Mouse (Mus musculus) CH12.LX (cell line): ENCODE data around the gene Zfp575. TPM values are rescaled to one million over a fixed set of nuclear protein-coding genes. Genes with fewer than 3 reads are reported as not detected.

Experiments used
- DNase-seq: peaks from one replicate; pipeline ENCODE4 v3.0.0-alpha.2; 2013; ENCODE audit errors: extremely low read depth
- H3K27ac ChIP-seq: 2 replicates; pipeline ENCODE4 v1.5.1; 2012; ENCODE audit warnings: low read depth, mild to moderate bottlenecking, control low read depth, moderate library complexity; ENCODE audit not compliant: insufficient read depth
- H3K27me3 ChIP-seq: replicated peaks from 2 replicates; pipeline ENCODE3; 2012; ENCODE audit warnings: inconsistent platforms
- H3K36me3 ChIP-seq, 2 experiments: replicated peaks in 1 of 2; 2 replicates each; pipeline versions ENCODE3 to v1.6.1; 2012; ENCODE audit warnings: inconsistent platforms in 1 of 2, low read length in 1 of 2, mild to moderate bottlenecking in 1 of 2, mixed read lengths in 1 of 2, moderate library complexity in 1 of 2; ENCODE audit not compliant: control insufficient read depth in 1 of 2, insufficient read depth in 1 of 2
- H3K4me1 ChIP-seq, 2 experiments: 2 replicates each; pipeline ENCODE4 v1.6.1; 2012; ENCODE audit warnings: inconsistent platforms in 1 of 2, moderate library complexity in 1 of 2; ENCODE audit not compliant: insufficient read depth in 2 of 2, control insufficient read depth in 1 of 2
- H3K4me2 ChIP-seq: 2 replicates; pipeline ENCODE4 v1.6.1; 2012; ENCODE audit warnings: low read depth, mild to moderate bottlenecking, control low read depth; ENCODE audit not compliant: poor library complexity, insufficient read depth, severe bottlenecking
- H3K4me3 ChIP-seq, 3 experiments: fragments of 150-350 bp in 1 of 3; sonication (generic) in 1 of 3; replicated peaks in 1 of 3; 2 replicates each; pipeline versions ENCODE3 to v1.5.1; 2011 to 2012; ENCODE audit warnings: low read depth in 2 of 3, low read length in 2 of 3, mild to moderate bottlenecking in 2 of 3, moderate library complexity in 2 of 3, control low read depth in 1 of 3, improper control_type of control experiment in 1 of 3, inconsistent platforms in 1 of 3, mixed read lengths in 1 of 3; ENCODE audit not compliant: poor library complexity in 1 of 3
- H3K79me2 ChIP-seq: replicated peaks from 2 replicates; pipeline ENCODE4 v1.6.1; 2012; ENCODE audit warnings: mild to moderate bottlenecking, moderate library complexity; ENCODE audit not compliant: control insufficient read depth, poor library complexity, insufficient read depth, severe bottlenecking; ENCODE audit errors: extremely low read depth
- H3K9ac ChIP-seq: 2 replicates; pipeline ENCODE4 v1.6.1; 2012; ENCODE audit warnings: low read depth, mild to moderate bottlenecking, control low read depth, moderate library complexity; ENCODE audit not compliant: insufficient read depth
- H3K9me3 ChIP-seq: replicated peaks from 2 replicates; pipeline ENCODE3; 2012; ENCODE audit warnings: low read length, inconsistent platforms, mixed read lengths
- BHLHE40 ChIP-seq: IDR thresholded peaks from 2 replicates; pipeline ENCODE4 v1.6.1; 2011; ENCODE audit warnings: mild to moderate bottlenecking, low read depth, low read length, improper control_type of control experiment
- CHD2 ChIP-seq: IDR thresholded peaks from 2 replicates; pipeline ENCODE4 v1.6.1; 2011; ENCODE audit warnings: low read length, improper control_type of control experiment
- CTCF ChIP-seq, 2 experiments: IDR thresholded peaks in 1 of 2; conservative IDR thresholded peaks in 1 of 2; 2 replicates each; pipeline ENCODE4 v1.5.1; 2011 to 2012; ENCODE audit warnings: low read depth in 2 of 2, low read length in 2 of 2, improper control_type of control experiment in 1 of 2, inconsistent platforms in 1 of 2, mild to moderate bottlenecking in 1 of 2, moderate library complexity in 1 of 2
- E2F4 ChIP-seq: IDR thresholded peaks from 2 replicates; pipeline ENCODE4 v1.6.1; 2011; ENCODE audit warnings: low read depth, low read length, improper control_type of control experiment; ENCODE audit not compliant: insufficient replicate concordance
- ELF1 ChIP-seq: IDR thresholded peaks from 2 replicates; pipeline ENCODE4 v1.6.1; 2014; ENCODE audit warnings: low read depth, mild to moderate bottlenecking, inconsistent platforms, low read length, improper control_type of control experiment
- EP300 ChIP-seq: IDR thresholded peaks from 2 replicates; pipeline ENCODE4 v1.6.1; 2011; ENCODE audit warnings: low read length, improper control_type of control experiment
- ETS1 ChIP-seq: conservative IDR thresholded peaks from 2 replicates; pipeline ENCODE4 v1.6.1; 2012; ENCODE audit warnings: low read depth, mild to moderate bottlenecking, inconsistent platforms, low read length, improper control_type of control experiment, moderate library complexity
- GABPA ChIP-seq: IDR thresholded peaks from 2 replicates; pipeline ENCODE4 v1.6.1; 2012; ENCODE audit warnings: low read depth, low read length, improper control_type of control experiment, inconsistent platforms; ENCODE audit not compliant: insufficient replicate concordance
- HCFC1 ChIP-seq: IDR thresholded peaks from 2 replicates; pipeline ENCODE4 v1.6.1; 2012; ENCODE audit warnings: low read depth, mild to moderate bottlenecking, inconsistent platforms, low read length, improper control_type of control experiment
- IRF4 ChIP-seq: IDR thresholded peaks from 2 replicates; pipeline ENCODE4 v1.6.1; 2014; ENCODE audit warnings: low read depth, mild to moderate bottlenecking, inconsistent platforms, low read length, improper control_type of control experiment
- JUND ChIP-seq: conservative IDR thresholded peaks from 2 replicates; pipeline ENCODE4 v1.6.1; 2011; ENCODE audit warnings: low read depth, low read length, improper control_type of control experiment
- KAT2A ChIP-seq: IDR thresholded peaks from 2 replicates; pipeline ENCODE4 v1.6.1; 2012; ENCODE audit warnings: low read length, improper control_type of control experiment, inconsistent platforms; ENCODE audit not compliant: insufficient replicate concordance
- NRF1 ChIP-seq: IDR thresholded peaks from 2 replicates; pipeline ENCODE4 v1.6.1; 2014; ENCODE audit warnings: low read depth, mild to moderate bottlenecking, inconsistent platforms, low read length, improper control_type of control experiment, moderate library complexity
- PAX5 ChIP-seq: IDR thresholded peaks from 2 replicates; pipeline ENCODE4 v1.6.1; 2012; ENCODE audit warnings: low read length, inconsistent platforms, mixed read lengths
- POLR2A ChIP-seq: IDR thresholded peaks from 2 replicates; pipeline ENCODE4 v1.6.1; 2011; ENCODE audit warnings: low read depth, mild to moderate bottlenecking, improper control_type of control experiment, low read length
- RAD21 ChIP-seq: IDR thresholded peaks from 2 replicates; pipeline ENCODE4 v1.6.1; 2011; ENCODE audit warnings: low read depth, mild to moderate bottlenecking, low read length, improper control_type of control experiment, moderate library complexity
- RCOR1 ChIP-seq: conservative IDR thresholded peaks from 2 replicates; pipeline ENCODE4 v1.6.1; 2012; ENCODE audit warnings: low read depth, mild to moderate bottlenecking, inconsistent platforms, low read length, improper control_type of control experiment
- SIN3A ChIP-seq: IDR thresholded peaks from 2 replicates; pipeline ENCODE4 v1.6.1; 2012; ENCODE audit warnings: low read length, improper control_type of control experiment, inconsistent platforms
- SMC3 ChIP-seq: IDR thresholded peaks from 2 replicates; pipeline ENCODE4 v1.6.1; 2011; ENCODE audit warnings: low read depth, low read length, improper control_type of control experiment
- UBTF ChIP-seq: IDR thresholded peaks from 2 replicates; pipeline ENCODE4 v1.6.1; 2012; ENCODE audit warnings: low read depth, mild to moderate bottlenecking, inconsistent platforms, low read length, improper control_type of control experiment, moderate library complexity
- USF2 ChIP-seq: conservative IDR thresholded peaks from 2 replicates; pipeline ENCODE4 v1.6.1; 2011; ENCODE audit warnings: low read depth, low read length, improper control_type of control experiment
- ZC3H11A ChIP-seq: IDR thresholded peaks from 2 replicates; pipeline ENCODE4 v1.6.1; 2012; ENCODE audit warnings: low read depth, mild to moderate bottlenecking, inconsistent platforms, low read length, improper control_type of control experiment
- ZKSCAN1 ChIP-seq: IDR thresholded peaks from 2 replicates; pipeline ENCODE4 v1.6.1; 2012; ENCODE audit warnings: low read depth, inconsistent platforms, low read length, improper control_type of control experiment, borderline replicate concordance
- ZMIZ1 ChIP-seq: IDR thresholded peaks from 2 replicates; pipeline ENCODE4 v1.6.1; 2012; ENCODE audit warnings: low read depth, mild to moderate bottlenecking, inconsistent platforms, low read length, improper control_type of control experiment
- ZNF384 ChIP-seq: IDR thresholded peaks from 2 replicates; pipeline ENCODE4 v1.6.1; 2012; ENCODE audit warnings: low read depth, low read length, improper control_type of control experiment, inconsistent platforms
- dilution Hi-C: fragments of 300-500 bp; cut with MboI; formaldehyde crosslinking; loops from 2 replicates; pipeline ENCODE4 v1.14.3; 2020; ENCODE audit warnings: low sequenced_read_pairs; ENCODE audit not compliant: extremely low pct_unique_long_range_greater_than_20kb, extremely low pct_ligation_motif_present
- in situ Hi-C: fragments of 300-500 bp; cut with MboI; formaldehyde crosslinking; loops from 3 replicates; pipeline ENCODE4 v1.14.3; 2019; ENCODE audit warnings: low sequenced_read_pairs, low pct_ligation_motif_present, low pct_unique_long_range_greater_than_20kb, mixed read lengths
- polyA plus RNA-seq: library from polyadenylated mRNA; unstranded; fragments of >175 nt; gene quantifications from 2 replicates; pipeline ENCODE4 v1.2.1, GENCODE M21; 2012; ENCODE audit warnings: low read depth; ENCODE audit not compliant: insufficient read length
- total RNA-seq, 2 experiments: library from RNA; depleted of rRNA; stranded (reverse); fragments of 300-350 nt in 1 of 2; fragments of >200 nt in 1 of 2; gene quantifications; 2 replicates each; pipeline ENCODE4 v1.2.3; 2012 to 2014

The Zfp575 gene
- total and polyA plus RNA-seq, 3 experiments, result 0.09 to 0.81 (median 0.14) TPM

DNA sequence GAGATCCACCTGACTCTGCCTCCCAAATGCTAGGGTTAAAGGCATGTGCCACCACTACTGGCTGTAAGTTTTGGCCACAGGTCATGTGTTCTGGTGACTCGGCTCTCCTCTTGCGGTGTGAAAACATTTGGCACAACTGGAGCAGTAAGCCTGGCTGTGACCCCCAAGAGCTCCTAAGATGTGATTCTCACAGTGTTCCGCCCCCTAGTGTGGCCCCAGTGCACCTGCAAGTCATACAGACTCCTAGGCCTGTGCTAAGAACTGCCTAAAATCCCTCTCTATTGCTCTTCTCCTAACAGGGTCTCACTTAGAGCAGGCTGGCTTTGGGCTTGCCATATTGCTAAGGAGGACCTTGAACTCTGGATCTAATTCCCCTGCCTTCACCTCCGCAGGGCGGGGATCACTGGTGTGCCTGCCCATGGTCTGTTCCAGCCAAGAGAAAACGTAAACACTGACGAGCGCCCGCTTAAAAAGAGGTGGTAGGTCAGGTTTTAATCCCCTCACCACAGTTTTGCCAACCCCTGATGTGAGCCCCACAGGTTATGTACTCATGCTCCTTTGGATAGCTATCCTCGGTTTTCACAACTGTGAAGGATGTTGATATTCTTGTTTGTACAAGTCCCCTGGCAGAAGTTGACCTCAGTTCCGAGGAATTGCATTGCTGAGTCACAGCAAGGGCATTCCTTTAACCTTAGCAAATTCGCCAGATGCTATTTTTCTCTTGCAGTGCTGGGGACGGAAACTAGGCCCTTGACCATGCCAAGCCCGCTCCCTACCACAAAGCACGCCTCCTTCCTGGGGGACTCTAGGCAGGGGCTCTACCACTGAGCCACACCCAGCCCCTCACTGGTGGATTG is 12.0 kb upstream of the Zfp575 start:
- in situ Hi-C loops (loop anchor here (10.0 kb wide), 1 partner anchor 65 kb away; the partner anchor contains the start of gene Irgq), dilution Hi-C loops (no loop called here)
- TF ChIP-seq RAD21 (peak; percentile 35), ZNF384 (no peak), SMC3 (peak; percentile 66), ZMIZ1 (no peak), RCOR1 (no peak), ZKSCAN1 (no peak), CTCF (conservative IDR thresholded peaks at IDR 0.05 in 1 of 2, IDR thresholded peaks at IDR 0.05 in 1 of 2; ENCODE audit: low read depth in 2 of 2, low read length in 2 of 2) (peak in 1 of 2 experiments; percentile 72; a peak in 2 of 4 replicates)
- H3K27me3 ChIP-seq, result no peaks in the 10 kb centered on the region
- no peaks in the 10 kb centered on the region for H3K9me3 ChIP-seq
- no peak overlapping the region for H3K27ac ChIP-seq
- no peak overlapping the region for H3K4me3 ChIP-seq
- H3K36me3 ChIP-seq, result peaks cover 0 to 37% of the 10 kb centered on the region in 2 experiments
- no peaks in the 10 kb centered on the region for H3K79me2 ChIP-seq
- H3K9ac ChIP-seq, result no peak overlapping the region
- DNase-seq, result peak; percentile 35
- H3K4me2 ChIP-seq, result no peak overlapping the region
- H3K4me1 ChIP-seq, result peaks cover 0 to 16% of the 10 kb centered on the region in 2 experiments; a peak in 2 of 4 replicates

DNA sequence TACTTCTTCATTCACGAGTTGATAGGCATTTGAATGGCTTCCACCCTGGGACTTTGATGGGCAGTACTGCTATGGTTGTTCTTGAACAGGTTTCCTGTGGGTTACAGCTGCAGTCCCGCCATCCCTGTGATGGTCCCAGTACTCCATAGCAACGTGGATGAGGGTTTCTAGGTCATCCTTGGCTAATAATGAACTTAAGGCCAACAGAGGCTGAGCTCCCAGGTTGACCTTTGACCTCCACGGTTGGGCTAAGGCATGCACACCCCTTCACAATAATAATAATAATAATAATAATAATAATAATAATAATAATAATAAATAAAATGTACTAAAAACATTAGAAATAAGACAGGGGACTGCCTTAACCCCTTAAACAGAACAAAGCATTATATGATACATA is 10.7 kb upstream of the Zfp575 start:
- no peak for TF ChIP-seq JUND
- TF ChIP-seq ELF1, result no peak
- no peak for TF ChIP-seq ZC3H11A
- TF ChIP-seq SIN3A, result no peak
- Histone ChIP-seq H3K4me3 (no peak overlapping the region), H3K27ac (no peak overlapping the region), H3K9me3 (no peaks in the 10 kb centered on the region), H3K36me3 (peaks cover 0 to 30% of the 10 kb centered on the region in 2 experiments), H3K27me3 (no peaks in the 10 kb centered on the region), H3K9ac (no peak overlapping the region), H3K4me2 (no peak overlapping the region), H3K79me2 (no peaks in the 10 kb centered on the region), H3K4me1 (peaks cover 0 to 23% of the 10 kb centered on the region in 2 experiments; a peak in 2 of 4 replicates)
- dilution Hi-C loops, result no loop called here
- in situ Hi-C loops, result loop anchor here (10.0 kb wide), 1 partner anchor 63 kb away; the partner anchor contains the start of gene Irgq
- DNase-seq, result no peak

DNA sequence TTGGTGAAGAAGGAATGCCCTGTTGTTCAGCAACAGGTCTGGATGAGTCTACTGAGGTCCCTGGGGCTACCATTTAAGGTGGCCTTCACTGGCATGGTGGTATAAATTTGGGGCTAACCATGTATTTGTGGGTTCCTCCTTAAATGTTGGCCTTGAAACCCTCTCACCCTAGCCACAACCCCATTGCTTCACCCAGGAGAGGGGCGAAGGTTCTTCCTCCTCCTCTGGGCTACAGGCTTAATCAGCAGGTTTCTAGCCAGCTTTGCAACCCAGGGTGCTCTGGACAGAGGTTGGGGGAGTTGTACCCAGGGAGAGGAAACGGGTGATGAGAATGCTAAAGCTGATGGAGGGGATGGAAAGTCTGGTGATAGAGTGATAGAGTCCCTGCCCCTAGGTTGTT is 8.0 kb upstream of the Zfp575 start:
- Histone ChIP-seq H3K27me3 (no peaks in the 10 kb centered on the region), H3K4me3 (no peak overlapping the region), H3K9me3 (no peaks in the 10 kb centered on the region), H3K79me2 (no peaks in the 10 kb centered on the region), H3K4me1 (peaks cover 6 to 32% of the 10 kb centered on the region in 2 experiments), H3K27ac (no peak overlapping the region), H3K36me3 (peaks cover 0 to 30% of the 10 kb centered on the region in 2 experiments), H3K4me2 (no peak overlapping the region), H3K9ac (no peak overlapping the region)
- in situ Hi-C loops (loop anchor here (10.0 kb wide), 1 partner anchor 61 kb away; the partner anchor contains the start of gene Irgq), dilution Hi-C loops (no loop called here)
- DNase-seq, result no peak
- TF ChIP-seq E2F4 (no peak), IRF4 (no peak), BHLHE40 (no peak), CHD2 (no peak), GABPA (no peak), EP300 (no peak), PAX5 (no peak), UBTF (no peak), HCFC1 (no peak), RCOR1 (no peak), ELF1 (no peak), KAT2A (no peak), POLR2A (no peak), ETS1 (no peak), USF2 (no peak), JUND (no peak), NRF1 (no peak)
